Mouse (Mus musculus): ENCODE measurements around the gene Alox12e.

DNA sequence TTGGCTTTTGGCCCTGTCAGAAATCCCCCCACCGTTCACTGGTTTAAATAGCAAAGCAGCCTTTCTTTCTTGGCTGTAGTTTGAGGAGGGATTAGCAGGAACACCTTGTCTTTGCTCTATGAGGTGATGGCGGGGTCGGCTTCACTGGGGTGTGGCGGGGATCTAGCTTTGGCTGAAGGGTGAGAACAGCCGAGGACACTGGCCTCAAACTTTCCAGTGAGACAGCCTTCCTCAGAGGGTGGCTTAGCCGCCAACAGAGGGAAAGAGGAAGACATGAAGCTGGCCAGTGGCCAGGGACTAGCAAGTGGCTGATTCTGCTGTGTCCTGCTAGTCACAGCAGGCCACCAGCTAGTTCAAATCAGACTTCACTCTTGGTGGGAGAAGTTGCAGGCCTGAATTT, 33.2 kb downstream of the Alox12e start:
- TF ChIP-seq CTCF (IDR thresholded peaks at IDR 0.05; ENCODE audit: low read depth, low read length) (no peak), POLR2A (IDR thresholded peaks at IDR 0.05; ENCODE audit: extremely low read depth, insufficient read depth, low read length) (no peak)

All from liver, adult 2 months (tissue).